Mouse (Mus musculus) heart, embryonic 14.5 days (tissue): ENCODE measurements around the gene Olfr96. TPM values are rescaled to one million over a fixed set of nuclear protein-coding genes. Genes with fewer than 3 reads are reported as not detected.
A peak's percentile ranks its signal among the peaks of the same experiment; 100 is the strongest.

Experiments used
- ATAC-seq: fragments of 200-750 bp; cut with Nextera tagmentation; 2 replicates; pipeline ENCODE4 v1.8.0; 2017; ENCODE audit warnings: low read depth, moderate TSS enrichment; ENCODE audit not compliant: insufficient number of reproducible peaks, insufficient read depth, low FRiP score
- H3K27ac ChIP-seq, 2 experiments: fragments of 200-500 bp in 1 of 2; fragments of 300-500 bp in 1 of 2; sonication (generic) in 1 of 2; replicated peaks in 1 of 2; 2 replicates each; pipeline ENCODE4 v1.5.1; 2012 to 2014; ENCODE audit warnings: low read depth in 2 of 2, low read length in 2 of 2, control low read depth in 1 of 2, mild to moderate bottlenecking in 1 of 2, mixed read lengths in 1 of 2; ENCODE audit not compliant: control insufficient read depth in 1 of 2, insufficient read depth in 1 of 2
- H3K27me3 ChIP-seq: fragments of 300-500 bp; sonication (generic); 2 replicates; pipeline ENCODE4 v1.6.1; 2014; ENCODE audit warnings: mild to moderate bottlenecking, low read length, control low read depth; ENCODE audit not compliant: control insufficient read depth, insufficient read depth
- H3K36me3 ChIP-seq: fragments of 300-500 bp; sonication (generic); 2 replicates; pipeline ENCODE4 v1.6.1; 2014; ENCODE audit warnings: mild to moderate bottlenecking, control low read depth, low read length, mixed read lengths; ENCODE audit not compliant: control insufficient read depth, insufficient read depth
- H3K4me1 ChIP-seq, 2 experiments: fragments of 200-500 bp in 1 of 2; fragments of 300-500 bp in 1 of 2; sonication (generic) in 1 of 2; 2 replicates each; pipeline ENCODE4 v1.6.1; 2012 to 2014; ENCODE audit warnings: low read length in 2 of 2, control low read depth in 1 of 2, mixed read lengths in 1 of 2; ENCODE audit not compliant: control insufficient read depth in 2 of 2, insufficient read depth in 2 of 2
- H3K4me2 ChIP-seq: fragments of 300-500 bp; sonication (generic); 2 replicates; pipeline ENCODE4 v1.6.1; 2014; ENCODE audit warnings: mild to moderate bottlenecking, low read length
- H3K4me3 ChIP-seq, 2 experiments: fragments of 200-500 bp in 1 of 2; fragments of 300-500 bp in 1 of 2; sonication (generic) in 1 of 2; 2 replicates each; pipeline ENCODE4 v1.5.1; 2012 to 2014; ENCODE audit warnings: low read length in 2 of 2, mild to moderate bottlenecking in 2 of 2, control low read depth in 1 of 2, low read depth in 1 of 2, moderate library complexity in 1 of 2; ENCODE audit not compliant: control insufficient read depth in 1 of 2, insufficient read depth in 1 of 2
- H3K9ac ChIP-seq: fragments of 300-500 bp; sonication (generic); 2 replicates; pipeline ENCODE4 v1.6.1; 2014; ENCODE audit warnings: mild to moderate bottlenecking, low read length
- H3K9me3 ChIP-seq: fragments of 300-500 bp; sonication (generic); 2 replicates; pipeline ENCODE4 v1.6.1; 2016; ENCODE audit warnings: low read length, control low read depth; ENCODE audit not compliant: control insufficient read depth
- WGBS: fragments of 180-500 bp; shearing (Covaris S2); extraction: QIAGEN DNeasy Blood & Tissue Kit; methylation state at CpG from one replicate; pipeline ENCODE4 v1.1.7; 2014; 5-methylcytosine and 5-hydroxymethylcytosine counted together
- polyA plus RNA-seq: library from polyadenylated mRNA; unstranded; fragments of >200 nt; fragmentation: Nextera tagmentation; extraction: Ambion mirVana; gene quantifications from 2 replicates; pipeline ENCODE4 v1.2.1, GENCODE M21; 2014

Gene Olfr96
- polyA plus RNA-seq, 1 experiment from 2014 or later = not detected

GRCm38 (mm10) chr17:37200894-37201293 lies 19.1 kb upstream of the Olfr96 start, which contains the start of gene Olfr94:
Olfr94 (minus strand) TSS chr17:37200994.
- no peaks in the 10 kb centered on the region for H3K36me3 ChIP-seq
- no peak within 1 kb of the TSS for H3K27ac ChIP-seq
- no peak within 1 kb of the TSS for H3K9ac ChIP-seq
- 69% methylated on average over 2 of the region's 2 CpGs for WGBS
- H3K9me3 ChIP-seq = no peaks in the 10 kb centered on the region
- peaks cover 0 to 11% of the 10 kb centered on the region in 2 experiments; a peak in 2 of 4 replicates for H3K4me1 ChIP-seq
- no peak within 1 kb of the TSS for H3K4me3 ChIP-seq
- H3K27me3 ChIP-seq = peaks cover 40% of the 10 kb centered on the region
- ATAC-seq = no peak
- no peak within 1 kb of the TSS for H3K4me2 ChIP-seq

- H3K4me3 ChIP-seq = no peak overlapping the region
- peaks cover 15% of the 10 kb centered on the region for H3K27me3 ChIP-seq
- no peak overlapping the region for H3K27ac ChIP-seq
- no peaks in the 10 kb centered on the region for H3K9me3 ChIP-seq
- H3K4me1 ChIP-seq = no peaks in the 10 kb centered on the region
- no peaks in the 10 kb centered on the region for H3K36me3 ChIP-seq
- no peak overlapping the region for H3K9ac ChIP-seq
- H3K4me2 ChIP-seq = no peak overlapping the region
- WGBS = 1% methylated on average over 4 of the region's 4 CpGs
- no peak for ATAC-seq
Measured at GRCm38 (mm10) chr17:37203206-37203916, 16.6 kb upstream of the Olfr96 start.

- no peak for ATAC-seq
- H3K27me3 ChIP-seq = peaks cover 10% of the 10 kb centered on the region
- no peak overlapping the region for H3K27ac ChIP-seq
- H3K4me2 ChIP-seq = no peak overlapping the region
- 29% methylated on average over 3 of the region's 3 CpGs for WGBS
- no peak overlapping the region for H3K9ac ChIP-seq
- no peaks in the 10 kb centered on the region for H3K36me3 ChIP-seq
- H3K9me3 ChIP-seq = no peaks in the 10 kb centered on the region
- H3K4me3 ChIP-seq = no peak overlapping the region
- no peaks in the 10 kb centered on the region for H3K4me1 ChIP-seq
Measured at GRCm38 (mm10) chr17:37203917-37204236, 16.1 kb upstream of the Olfr96 start.

GRCm38 (mm10) chr17:37210884-37211768 lies 8.8 kb upstream of the Olfr96 start:
- no peaks in the 10 kb centered on the region for H3K9me3 ChIP-seq
- WGBS = 14% methylated on average over 40 of the region's 40 CpGs
- peaks cover 13% of the 10 kb centered on the region for H3K27me3 ChIP-seq
- H3K27ac ChIP-seq = no peak overlapping the region
- H3K4me2 ChIP-seq = peak overlapping the region; percentile 44
- no peak overlapping the region for H3K9ac ChIP-seq
- H3K4me1 ChIP-seq = no peaks in the 10 kb centered on the region
- no peaks in the 10 kb centered on the region for H3K36me3 ChIP-seq
- no peak for ATAC-seq
- peak overlapping the region; percentile 2 to 5; a peak in 1 of 4 replicates for H3K4me3 ChIP-seq

GRCm38 (mm10) chr17:37213018-37213417 lies 6.9 kb upstream of the Olfr96 start, which contains the start of gene Olfr95:
Olfr95 (minus strand) TSS chr17:37213118.
- Histone ChIP-seq H3K4me1 (no peaks in the 10 kb centered on the region), H3K9me3 (peaks cover 6% of the 10 kb centered on the region; the same call in 1 of the 2 replicates), H3K36me3 (no peaks in the 10 kb centered on the region), H3K4me3 (no peak within 1 kb of the TSS), H3K9ac (no peak within 1 kb of the TSS), H3K4me2 (no peak within 1 kb of the TSS), H3K27me3 (peaks cover 13% of the 10 kb centered on the region), H3K27ac (no peak within 1 kb of the TSS)
- 63% methylated on average over 3 of the region's 3 CpGs for WGBS
- no peak for ATAC-seq

GRCm38 (mm10) chr17:37218486-37218885 lies 1.5 kb upstream of the Olfr96 start:
- H3K9ac ChIP-seq = no peak overlapping the region
- H3K4me3 ChIP-seq = no peak overlapping the region
- peaks cover 6% of the 10 kb centered on the region; the same call in 1 of the 2 replicates for H3K9me3 ChIP-seq
- WGBS = 76% methylated on average over 3 of the region's 3 CpGs
- H3K27ac ChIP-seq = no peak overlapping the region
- no peak for ATAC-seq
- H3K27me3 ChIP-seq = no peaks in the 10 kb centered on the region
- no peaks in the 10 kb centered on the region for H3K36me3 ChIP-seq
- no peaks in the 10 kb centered on the region for H3K4me1 ChIP-seq
- no peak overlapping the region for H3K4me2 ChIP-seq

- Histone ChIP-seq H3K9me3 (peaks cover 6% of the 10 kb centered on the region; the same call in 1 of the 2 replicates), H3K4me2 (no peak overlapping the region), H3K4me1 (no peaks in the 10 kb centered on the region), H3K4me3 (no peak overlapping the region), H3K27me3 (no peaks in the 10 kb centered on the region), H3K36me3 (no peaks in the 10 kb centered on the region), H3K27ac (no peak overlapping the region), H3K9ac (no peak overlapping the region)
- ATAC-seq = no peak
- WGBS = 15% methylated on average over 1 of the region's 1 CpGs
Measured at GRCm38 (mm10) chr17:37221879-37222278, 1.9 kb downstream of the Olfr96 start.
